Mouse (Mus musculus) ES-Bruce4 (cell line): ENCODE measurements at regions not wholly inside any gene's neighbourhood (a gene's known extent, or its start where the extent isn't known, plus 50 kb on each side); places are given as distances from the start of the nearest gene placed in this dataset.

ENCODE experiments used
- CTCF ChIP-seq: IDR thresholded peaks from one replicate; pipeline ENCODE4 v1.8.1; 2011; ENCODE audit warnings: low read depth, low read length
- EP300 ChIP-seq: IDR thresholded peaks from 2 replicates; pipeline ENCODE4 v1.6.1; 2011; ENCODE audit warnings: low read depth, low read length; ENCODE audit not compliant: insufficient read depth
- POLR2A ChIP-seq: IDR thresholded peaks from one replicate; pipeline ENCODE4 v1.8.1; 2011; ENCODE audit warnings: low read length; ENCODE audit not compliant: insufficient read depth

DNA sequence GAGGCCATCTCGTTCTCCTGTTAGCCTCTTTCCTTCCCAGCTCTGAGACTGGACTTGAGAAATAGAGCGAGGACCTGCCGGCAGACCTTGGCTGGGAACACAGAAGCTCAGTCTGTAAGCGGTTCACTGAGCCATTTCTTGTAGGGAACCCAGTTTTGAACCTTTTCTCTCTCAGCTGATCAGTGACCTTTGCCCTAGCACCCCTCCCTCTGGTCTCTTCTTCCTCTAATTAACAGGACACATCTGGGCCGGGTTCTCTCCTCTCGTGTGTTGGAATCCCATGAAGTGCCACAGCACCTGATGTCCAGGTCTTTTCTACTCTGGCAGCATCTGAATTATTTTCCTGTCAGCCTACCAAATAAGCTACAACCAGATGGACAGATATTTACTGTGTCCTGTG, 158.5 kb downstream of the Fam43a start:
- TF ChIP-seq CTCF (no peak), POLR2A (no peak), EP300 (no peak)
